Mouse (Mus musculus) kidney, adult 8-10 months (tissue): ENCODE data around the gene Gtf2ird1.

Source experiments
- DNase-seq, 2 experiments: peaks; one replicate each; pipeline ENCODE4 v3.0.0; 2022

Gtf2ird1 gene

GRCm38 (mm10) chr5:134310201-134310600 lies 146.3 kb downstream of the Gtf2ird1 start:
- DNase-seq, result no peak

DNA sequence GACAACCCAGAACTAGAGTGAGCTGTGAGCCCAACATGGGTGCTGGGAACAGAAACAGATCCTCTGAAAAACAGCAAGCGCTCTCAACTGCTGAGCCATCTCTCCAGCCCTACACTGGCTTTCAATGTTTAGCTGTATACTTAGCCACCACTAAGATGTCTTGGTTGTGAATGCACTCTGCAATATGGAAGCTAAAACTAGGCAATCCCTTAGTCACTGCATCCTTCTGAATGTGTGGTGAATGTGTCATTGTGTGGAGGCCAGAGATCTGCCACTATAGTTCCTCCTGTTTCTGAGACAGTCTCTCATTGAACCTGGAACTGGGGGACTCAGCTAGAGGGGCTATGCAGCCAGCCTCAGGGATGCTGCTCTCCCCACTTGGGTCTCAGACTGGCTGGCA lies 147.2 kb downstream of the Gtf2ird1 start:
- DNase-seq, result no peak
